Mouse (Mus musculus): ENCODE results near the gene Clec4a4.
"Not testable (repeated sequence)": the region's sequence is repeated elsewhere in the genome, so short reads cannot be mapped to it uniquely, and the experiment has no call there.

Clec4a4 gene

GRCm38 (mm10) chr6:122989876-122990437, at the start of gene Clec4a4:
Gene Clec4a4 (plus strand): TSS chr6:122990367.
- no peak for DNase-seq (ENCODE audit: low spot score)

- DNase-seq (ENCODE audit: low spot score) = no peak
Observed at GRCm38 (mm10) chr6:122946760-122947159, 43.4 kb upstream of the Clec4a4 start.

GRCm38 (mm10) chr6:122952401-122952800, 37.8 kb upstream of the Clec4a4 start, which contains the start of gene Clec4a3:
Gene Clec4a3 (plus strand): TSS chr6:122952515.
- DNase-seq (ENCODE audit: low spot score) = no peak

- DNase-seq (ENCODE audit: low spot score) = no peak
Observed at GRCm38 (mm10) chr6:122964562-122964961, 25.6 kb upstream of the Clec4a4 start.

GRCm38 (mm10) chr6:122969048-122969447, 21.1 kb upstream of the Clec4a4 start:
- no peak for DNase-seq (ENCODE audit: low spot score)

GRCm38 (mm10) chr6:123004696-123005095, 14.5 kb downstream of the Clec4a4 start:
- DNase-seq (ENCODE audit: low spot score) = not testable (repeated sequence)

GRCm38 (mm10) chr6:123005591-123005990, 15.4 kb downstream of the Clec4a4 start:
- no peak for DNase-seq (ENCODE audit: low spot score)

GRCm38 (mm10) chr6:123049742-123050372, 59.7 kb downstream of the Clec4a4 start, which contains the start of gene Clec4b1:
Gene Clec4b1 (plus strand): TSS chr6:123049962.
- DNase-seq (ENCODE audit: low spot score) = no peak
